Mouse (Mus musculus) kidney, postnatal 0 days (tissue): ENCODE data around the gene Tomm6. TPM values are rescaled to one million over a fixed set of nuclear protein-coding genes. Genes with fewer than 3 reads are reported as not detected.
A peak's percentile ranks its signal among the peaks of the same experiment; 100 is the strongest.

Experiments
- ATAC-seq: fragments of 200-750 bp; cut with Nextera tagmentation; replicated peaks from 2 replicates; pipeline ENCODE4 v1.8.0; 2017; ENCODE audit warnings: low read depth, moderate number of reproducible peaks, moderate TSS enrichment, moderate library complexity; ENCODE audit not compliant: low FRiP score
- DNase-seq: peaks from one replicate; pipeline ENCODE4 v3.0.0-alpha.2; 2016; ENCODE audit warnings: low spot score
- H3K27ac ChIP-seq: fragments of 300-500 bp; sonication (generic); 2 replicates; pipeline ENCODE4 v1.5.1; 2014; ENCODE audit warnings: mild to moderate bottlenecking
- H3K27me3 ChIP-seq: fragments of 300-500 bp; sonication (generic); 2 replicates; pipeline ENCODE4 v1.6.1; 2014; ENCODE audit warnings: low read length, mixed read lengths; ENCODE audit not compliant: insufficient read depth
- H3K36me3 ChIP-seq: fragments of 300-500 bp; sonication (generic); 2 replicates; pipeline ENCODE4 v1.6.1; 2014; ENCODE audit warnings: low read length, mixed read lengths; ENCODE audit not compliant: insufficient read depth
- H3K4me1 ChIP-seq: fragments of 300-500 bp; sonication (generic); replicated peaks from 2 replicates; pipeline ENCODE4 v1.6.1; 2014; ENCODE audit warnings: antibody characterized with exemption, low read length, mixed read lengths; ENCODE audit not compliant: insufficient read depth
- H3K4me2 ChIP-seq: fragments of 300-500 bp; sonication (generic); 2 replicates; pipeline ENCODE4 v1.6.1; 2014; ENCODE audit warnings: mild to moderate bottlenecking, low read length, moderate library complexity, mixed read lengths
- H3K4me3 ChIP-seq: fragments of 300-500 bp; sonication (generic); replicated peaks from 2 replicates; pipeline ENCODE4 v1.5.1; 2014; ENCODE audit warnings: low read depth, low read length
- H3K9ac ChIP-seq: fragments of 300-500 bp; sonication (generic); 2 replicates; pipeline ENCODE4 v1.6.1; 2014; ENCODE audit warnings: low read depth, low read length
- H3K9me3 ChIP-seq: fragments of 300-500 bp; sonication (generic); replicated peaks from 2 replicates; pipeline ENCODE4 v1.6.1; 2016; ENCODE audit warnings: low read length, inconsistent platforms, mixed read lengths
- CTCF ChIP-seq: IDR thresholded peaks from 2 replicates; pipeline ENCODE4 v1.5.1; 2016; ENCODE audit warnings: antibody characterized with exemption, low read depth, mild to moderate bottlenecking, moderate library complexity
- WGBS: fragments of 180-500 bp; shearing (Covaris S2); extraction: QIAGEN DNeasy Blood & Tissue Kit; methylation state at CpG from one replicate; pipeline ENCODE4 v1.1.7; 2014; 5-methylcytosine and 5-hydroxymethylcytosine counted together
- polyA plus RNA-seq: library from polyadenylated mRNA; unstranded; fragments of >200 nt; fragmentation: Nextera tagmentation; extraction: Ambion mirVana; gene quantifications from 2 replicates; pipeline ENCODE4 v1.2.1, GENCODE M21; 2015

Gene Tomm6
- polyA plus RNA-seq, 1 experiment from 2014 or later, result 450 TPM

- TF ChIP-seq CTCF, result no peak
- Histone ChIP-seq H3K9me3 (no peaks in the 10 kb centered on the region), H3K9ac (no peak overlapping the region), H3K27me3 (no peaks in the 10 kb centered on the region), H3K36me3 (0 out of 2 replicates have a peak, but pooled peaks cover 12% of the 10 kb centered on the region), H3K4me1 (peaks cover 9% of the 10 kb centered on the region; the same call in 1 of the 2 replicates), H3K27ac (no peak overlapping the region), H3K4me3 (no peak overlapping the region), H3K4me2 (no peak overlapping the region)
- DNase-seq (no peak), ATAC-seq (no peak)
- WGBS, result 84% methylated on average over 8 of the region's 8 CpGs
Observed at GRCm38 (mm10) chr17:47689894-47690293, 1.7 kb upstream of the Tomm6 start.

- ATAC-seq, result peak; percentile 35; the same call in 1 of the 2 replicates
- WGBS, result 1% methylated on average over 58 of the region's 58 CpGs
- H3K9me3 ChIP-seq, result no peaks in the 10 kb centered on the region
- DNase-seq, result peak; percentile 74
- H3K27me3 ChIP-seq, result no peaks in the 10 kb centered on the region
- H3K4me1 ChIP-seq, result peaks cover 9% of the 10 kb centered on the region; the same call in 1 of the 2 replicates
- peak within 1 kb of the TSS; percentile 70 for H3K9ac ChIP-seq
- H3K4me3 ChIP-seq, result peak within 1 kb of the TSS; percentile 62
- peak within 1 kb of the TSS; percentile 80 for H3K27ac ChIP-seq
- peak within 1 kb of the TSS; percentile 96 for H3K4me2 ChIP-seq
- TF ChIP-seq CTCF, result peak; percentile 23; the same call in 1 of the 2 replicates
- H3K36me3 ChIP-seq, result 0 out of 2 replicates have a peak, but pooled peaks cover 16% of the 10 kb centered on the region
Observed at GRCm38 (mm10) chr17:47688608-47689575, 706 bp upstream of the Tomm6 start, which contains the start of gene Frs3. Frs3 (plus strand) TSS chr17:47689030.

- Histone ChIP-seq H3K36me3 (0 out of 2 replicates have a peak, but pooled peaks cover 16% of the 10 kb centered on the region), H3K27ac (peak overlapping the region; percentile 80), H3K4me2 (peak overlapping the region; percentile 96), H3K9ac (peak overlapping the region; percentile 70), H3K4me3 (peak overlapping the region; percentile 62), H3K27me3 (no peaks in the 10 kb centered on the region), H3K4me1 (peaks cover 9% of the 10 kb centered on the region; the same call in 1 of the 2 replicates), H3K9me3 (no peaks in the 10 kb centered on the region)
- peak; percentile 98 for DNase-seq
- ATAC-seq, result peak; percentile 88
- WGBS, result under 1% methylated on average over 70 of the region's 70 CpGs
- TF ChIP-seq CTCF, result no peak
Observed at GRCm38 (mm10) chr17:47687409-47688343, 510 bp downstream of the Tomm6 start.

GRCm38 (mm10) chr17:47682836-47683235 is 5.3 kb downstream of the Tomm6 start:
- Histone ChIP-seq H3K4me3 (no peak overlapping the region), H3K9me3 (no peaks in the 10 kb centered on the region), H3K9ac (no peak overlapping the region), H3K36me3 (peaks cover 34% of the 10 kb centered on the region; the same call in 1 of the 2 replicates), H3K4me1 (peaks cover 6% of the 10 kb centered on the region; the same call in 1 of the 2 replicates), H3K4me2 (no peak overlapping the region), H3K27me3 (no peaks in the 10 kb centered on the region), H3K27ac (no peak overlapping the region)
- DNase-seq, result no peak
- WGBS, result 82% methylated on average over 4 of the region's 4 CpGs
- TF ChIP-seq CTCF, result no peak
- no peak for ATAC-seq

- H3K27me3 ChIP-seq, result no peaks in the 10 kb centered on the region
- H3K36me3 ChIP-seq, result peaks cover 22% of the 10 kb centered on the region; the same call in 1 of the 2 replicates
- no peak overlapping the region for H3K9ac ChIP-seq
- no peaks in the 10 kb centered on the region for H3K9me3 ChIP-seq
- ATAC-seq (no peak), DNase-seq (no peak)
- no peak overlapping the region for H3K4me2 ChIP-seq
- H3K4me1 ChIP-seq, result no peaks in the 10 kb centered on the region
- no peak overlapping the region for H3K4me3 ChIP-seq
- 68% methylated on average over 5 of the region's 5 CpGs for WGBS
- peak overlapping the region; percentile 58; the same call in 1 of the 2 replicates for H3K27ac ChIP-seq
- no peak for TF ChIP-seq CTCF
Observed at GRCm38 (mm10) chr17:47678702-47679101, 9.5 kb downstream of the Tomm6 start.
